Mouse (Mus musculus) A20 (cell line): ENCODE measurements at regions not wholly inside any gene's neighbourhood (a gene's known extent, or its start where the extent isn't known, plus 50 kb on each side); places are given as distances from the start of the nearest gene placed in this dataset.

ENCODE experiments used
- DNase-seq: peaks from one replicate; pipeline ENCODE4 v3.0.0-alpha.2; 2011; ENCODE audit warnings: low read depth, low spot score

GRCm38 (mm10) chr1:137452749-137453148 lies 492.5 kb upstream of the Nr5a2 start:
- DNase-seq, result no peak

GRCm38 (mm10) chr1:137446497-137446896 lies 486.2 kb upstream of the Nr5a2 start:
- no peak for DNase-seq

GRCm38 (mm10) chr1:137428110-137428509 lies 467.9 kb upstream of the Nr5a2 start:
- no peak for DNase-seq

GRCm38 (mm10) chr1:137418388-137418787 lies 458.1 kb upstream of the Nr5a2 start:
- no peak for DNase-seq

GRCm38 (mm10) chr1:137396736-137397135 lies 436.5 kb upstream of the Nr5a2 start:
- no peak for DNase-seq

- no peak for DNase-seq
Measured at GRCm38 (mm10) chr1:137387509-137387908, 427.3 kb upstream of the Nr5a2 start.

GRCm38 (mm10) chr1:137378072-137378985 lies 418.1 kb upstream of the Nr5a2 start:
- DNase-seq, result no peak

GRCm38 (mm10) chr1:137376685-137377084 lies 416.4 kb upstream of the Nr5a2 start:
- DNase-seq, result no peak

GRCm38 (mm10) chr1:137374641-137375040 lies 414.4 kb upstream of the Nr5a2 start:
- no peak for DNase-seq

GRCm38 (mm10) chr1:137373509-137374420 lies 413.5 kb upstream of the Nr5a2 start:
- DNase-seq, result no peak

- no peak for DNase-seq
Measured at GRCm38 (mm10) chr1:137372236-137372635, 412.0 kb upstream of the Nr5a2 start.

- DNase-seq, result no peak
Measured at GRCm38 (mm10) chr1:137364396-137364795, 404.1 kb upstream of the Nr5a2 start.

GRCm38 (mm10) chr1:137363969-137364368 lies 403.7 kb upstream of the Nr5a2 start:
- no peak for DNase-seq

- DNase-seq, result no peak
Measured at GRCm38 (mm10) chr1:137363561-137363960, 403.3 kb upstream of the Nr5a2 start.

GRCm38 (mm10) chr1:137360688-137361570 lies 400.7 kb upstream of the Nr5a2 start:
- no peak for DNase-seq

GRCm38 (mm10) chr1:137355941-137356512 lies 395.8 kb upstream of the Nr5a2 start:
- no peak for DNase-seq

GRCm38 (mm10) chr1:137352390-137353027 lies 392.3 kb upstream of the Nr5a2 start:
- DNase-seq, result no peak

- DNase-seq, result no peak
Measured at GRCm38 (mm10) chr1:137334137-137334536, 373.9 kb upstream of the Nr5a2 start.

- no peak for DNase-seq
Measured at GRCm38 (mm10) chr1:137332108-137332769, 372.0 kb upstream of the Nr5a2 start.

GRCm38 (mm10) chr1:137331746-137332107 lies 371.5 kb upstream of the Nr5a2 start:
- DNase-seq, result no peak
